Comparison of ENCODE assay signal across 10 mouse cellular contexts in genomic region chr13:101032594-101032993, GRCm38 (mm10).
DNase-seq lines count a peak whose midpoint lies in the region; ATAC-seq and TF ChIP-seq lines count a peak whose summit lies in the region.
"Had no signal": no experiment of that assay in that cellular context is flagged by ENCODE, and none has a peak within 500 bp of the region (broad histone marks: within the 10 kb centered on the region; RNA-seq: fewer than 3 reads in every experiment).

No protein-coding gene starts in this region.

- H3K9ac ChIP-seq in lung, embryonic 15.5 days: no peak overlapping the region
- H3K9ac ChIP-seq in MEL (ENCODE audit: control insufficient read depth, low read depth, low read length, poor library complexity, severe bottlenecking): no peak overlapping the region
- no peak overlapping the region for H3K9ac ChIP-seq in limb, embryonic 11.5 days (ENCODE audit: low read length)
- H3K9ac ChIP-seq in forebrain, postnatal 0 days: no peak overlapping the region

- peak; percentile 8 to 39 for DNase-seq in adrenal gland, postnatal 36 days
- no peak for DNase-seq in adrenal gland, adult (ENCODE audit: inconsistent age in 2 of 2, low spot score in 1 of 2)
- DNase-seq in lung, postnatal 36 days: no peak
- DNase-seq in MEL (ENCODE audit: low read depth, low spot score): peak; percentile 15
- peak; percentile 70 for DNase-seq in limb, embryonic 11.5 days (ENCODE audit: low spot score)
- DNase-seq in forebrain, postnatal 0 days: no peak
- DNase-seq: cerebellum, adult 9-10 months had no signal

- no peaks in the 10 kb centered on the region for H3K27me3 ChIP-seq in lung, embryonic 15.5 days
- H3K27me3 ChIP-seq in MEL (ENCODE audit: control insufficient read depth in 1 of 2, insufficient read depth in 2 of 2, low read length in 2 of 2): 0 out of 4 replicates have a peak, but pooled peaks cover 0 to 1% of the 10 kb centered on the region in 2 experiments
- no peaks in the 10 kb centered on the region for H3K27me3 ChIP-seq in limb, embryonic 11.5 days (ENCODE audit: control insufficient read depth, insufficient read depth, low read length)
- no peaks in the 10 kb centered on the region for H3K27me3 ChIP-seq in forebrain, postnatal 0 days (ENCODE audit: insufficient read depth, low read length)

- no peak for TF ChIP-seq POLR2A in MEL (IDR thresholded peaks at IDR 0.05; ENCODE audit: control insufficient read depth in 1 of 2, insufficient read depth in 1 of 2, low read depth in 1 of 2, low read length in 2 of 2, poor library complexity in 1 of 2)

- peak; percentile 57 for ATAC-seq in lung, embryonic 15.5 days (ENCODE audit: borderline replicate concordance, extremely low read depth, low FRiP score, low TSS enrichment)
- no peak; the same call in 1 of the 2 replicates for ATAC-seq in limb, embryonic 11.5 days (ENCODE audit: insufficient number of reproducible peaks, low FRiP score, low TSS enrichment, low read depth)
- no peak for ATAC-seq in erythroid progenitor cell, adult 5-6 weeks (replicated peaks; ENCODE audit: low FRiP score, poor library complexity, severe bottlenecking)
- ATAC-seq in forebrain, postnatal 0 days: no peak
- ATAC-seq: activated CD4-positive, CD25-positive, alpha-beta regulatory T cell, adult 4 months had no signal

- H3K9me3 ChIP-seq in lung, embryonic 15.5 days: no peaks in the 10 kb centered on the region
- no peaks in the 10 kb centered on the region for H3K9me3 ChIP-seq in MEL (replicated peaks; ENCODE audit: insufficient read depth, low read length)
- no peaks in the 10 kb centered on the region for H3K9me3 ChIP-seq in limb, embryonic 11.5 days (ENCODE audit: control insufficient read depth, low read length)
- no peaks in the 10 kb centered on the region for H3K9me3 ChIP-seq in forebrain, postnatal 0 days (ENCODE audit: low read length)

- no peaks in the 10 kb centered on the region for H3K4me1 ChIP-seq in lung, embryonic 15.5 days
- no peaks in the 10 kb centered on the region for H3K4me1 ChIP-seq in MEL (ENCODE audit: control insufficient read depth in 1 of 2, insufficient read depth in 2 of 2, low read length in 2 of 2)
- no peaks in the 10 kb centered on the region for H3K4me1 ChIP-seq in limb, embryonic 11.5 days (ENCODE audit: control insufficient read depth, insufficient read depth, low read length)
- H3K4me1 ChIP-seq in forebrain, postnatal 0 days (ENCODE audit: insufficient read depth): no peaks in the 10 kb centered on the region

- no peaks in the 10 kb centered on the region for H3K36me3 ChIP-seq in lung, embryonic 15.5 days
- H3K36me3 ChIP-seq in MEL (ENCODE audit: control insufficient read depth in 1 of 2, insufficient read depth in 2 of 2, low read length in 2 of 2): no peaks in the 10 kb centered on the region
- no peaks in the 10 kb centered on the region for H3K36me3 ChIP-seq in limb, embryonic 11.5 days (ENCODE audit: control insufficient read depth, insufficient read depth, low read length)
- H3K36me3 ChIP-seq in forebrain, postnatal 0 days (ENCODE audit: insufficient read depth): no peaks in the 10 kb centered on the region

- H3K4me2 ChIP-seq in lung, embryonic 15.5 days: no peak overlapping the region
- no peak overlapping the region for H3K4me2 ChIP-seq in limb, embryonic 11.5 days (ENCODE audit: low read depth, severe bottlenecking)
- H3K4me2 ChIP-seq in forebrain, postnatal 0 days (ENCODE audit: low read depth): no peak overlapping the region

- H3K79me2 ChIP-seq in MEL (ENCODE audit: control insufficient read depth, insufficient read depth, low read length, poor library complexity): no peaks in the 10 kb centered on the region

- 70% methylated on average over 1 of the region's 1 CpGs for WGBS in lung, embryonic 15.5 days
- 73% methylated on average over 1 of the region's 1 CpGs for WGBS in limb, embryonic 11.5 days
- WGBS in forebrain, postnatal 0 days: 72% methylated on average over 1 of the region's 1 CpGs

- no peak for TF ChIP-seq CTCF in MEL (IDR thresholded peaks at IDR 0.05 in 2 of 3, conservative IDR thresholded peaks at IDR 0.05 in 1 of 3; ENCODE audit: control insufficient read depth in 1 of 3, insufficient read depth in 1 of 3, low read depth in 2 of 3, low read length in 3 of 3, poor library complexity in 1 of 3, severe bottlenecking in 1 of 3)
- no peak for TF ChIP-seq CTCF in forebrain, postnatal 0 days (IDR thresholded peaks at IDR 0.05; ENCODE audit: low read depth)

- no peak overlapping the region for H3K4me3 ChIP-seq in lung, embryonic 15.5 days
- no peak overlapping the region for H3K4me3 ChIP-seq in MEL (ENCODE audit: control insufficient read depth in 1 of 2, insufficient read depth in 1 of 2, low read depth in 2 of 2, low read length in 2 of 2)
- no peak overlapping the region for H3K4me3 ChIP-seq in limb, embryonic 11.5 days (ENCODE audit: low read depth, low read length)
- H3K4me3 ChIP-seq in forebrain, postnatal 0 days (ENCODE audit: low read depth, low read length): no peak overlapping the region

- no peak for TF ChIP-seq RAD21 in MEL (IDR thresholded peaks at IDR 0.05; ENCODE audit: low read depth, low read length)

- no peak for TF ChIP-seq EP300 in MEL (IDR thresholded peaks at IDR 0.05; ENCODE audit: low read depth in 1 of 2, low read length in 2 of 2)

- H3K27ac ChIP-seq in lung, embryonic 15.5 days: no peak overlapping the region
- H3K27ac ChIP-seq in MEL (ENCODE audit: control insufficient read depth, low read depth, low read length): no peak overlapping the region
- H3K27ac ChIP-seq in limb, embryonic 11.5 days (replicated peaks; ENCODE audit: low read depth, low read length): no peak overlapping the region
- no peak overlapping the region for H3K27ac ChIP-seq in forebrain, postnatal 0 days (ENCODE audit: low read depth, low read length)

TF ChIP-seq in MEL, 35 proteins besides CTCF, POLR2A, EP300 and RAD21:
- no peak for TF ChIP-seq MYC (IDR thresholded peaks at IDR 0.05; ENCODE audit: low read depth, low read length)
- TF ChIP-seq POLR2AphosphoS2 (IDR thresholded peaks at IDR 0.05; ENCODE audit: low read length): no peak
- TF ChIP-seq GABPA (IDR thresholded peaks at IDR 0.05; ENCODE audit: low read depth, low read length): no peak
- TF ChIP-seq ZC3H11A (IDR thresholded peaks at IDR 0.05; ENCODE audit: low read depth, low read length): no peak
- no peak for TF ChIP-seq ZMIZ1 (IDR thresholded peaks at IDR 0.05; ENCODE audit: low read depth, low read length)
- no peak for TF ChIP-seq BHLHE40 (IDR thresholded peaks at IDR 0.05; ENCODE audit: borderline replicate concordance, low read depth, low read length)
- no peak for TF ChIP-seq JUND (IDR thresholded peaks at IDR 0.05; ENCODE audit: low read depth, low read length)
- no peak for TF ChIP-seq POLR2AphosphoS5 (IDR thresholded peaks at IDR 0.05; ENCODE audit: borderline replicate concordance, low read depth, low read length)
- no peak for TF ChIP-seq USF1 (IDR thresholded peaks at IDR 0.05; ENCODE audit: low read depth, low read length)
- TF ChIP-seq CHD2 (IDR thresholded peaks at IDR 0.05; ENCODE audit: low read length): no peak
- no peak for TF ChIP-seq TAL1 (IDR thresholded peaks at IDR 0.05; ENCODE audit: low read length)
- no peak for TF ChIP-seq ZNF384 (IDR thresholded peaks at IDR 0.05; ENCODE audit: low read depth, low read length)
- TF ChIP-seq MYB (IDR thresholded peaks at IDR 0.05; ENCODE audit: low read depth, low read length): no peak
- TF ChIP-seq SIN3A (IDR thresholded peaks at IDR 0.05; ENCODE audit: low read length): no peak
- TF ChIP-seq ZKSCAN1 (IDR thresholded peaks at IDR 0.05; ENCODE audit: low read depth, low read length): no peak
- no peak for TF ChIP-seq NRF1 (IDR thresholded peaks at IDR 0.05; ENCODE audit: insufficient read depth, low read depth, low read length, poor library complexity, severe bottlenecking)

Comparison
In these comparisons a context has a peak if more than half of its experiments do, and no peak if none do; other contexts are left out.
1. DNase-seq: peak in adrenal gland, postnatal 36 days (2 of 2), MEL (single experiment) and limb, embryonic 11.5 days (single experiment); none in adrenal gland, adult (0 of 2), lung, postnatal 36 days (single experiment) and forebrain, postnatal 0 days (single experiment).